Mouse (Mus musculus): ENCODE data around the gene Tnrc18. TPM values are rescaled to one million over a fixed set of nuclear protein-coding genes. Genes with fewer than 3 reads are reported as not detected.
A peak's percentile ranks its signal among the peaks of the same experiment; 100 is the strongest.

The Tnrc18 gene
- polyA plus RNA-seq, 1 experiment from 2014 or later, result 16.3 TPM

GRCm38 (mm10) chr5:142768352-142769267 lies 48.9 kb downstream of the Tnrc18 start:
- no peak overlapping the region for H3K4me2 ChIP-seq (ENCODE audit: low read length)
- H3K9me3 ChIP-seq (replicated peaks; ENCODE audit: low read length), result no peaks in the 10 kb centered on the region
- WGBS, result 51% methylated on average over 10 of the region's 10 CpGs
- H3K27me3 ChIP-seq (ENCODE audit: insufficient read depth, low read length), result no peaks in the 10 kb centered on the region
- no peak overlapping the region for H3K9ac ChIP-seq (ENCODE audit: low read depth, low read length)
- no peak overlapping the region for H3K4me3 ChIP-seq (replicated peaks; ENCODE audit: low read depth, low read length)
- DNase-seq (ENCODE audit: low spot score) (no peak), ATAC-seq (replicated peaks; ENCODE audit: low FRiP score, low read depth) (no peak)
- H3K36me3 ChIP-seq (ENCODE audit: insufficient read depth, low read length), result peaks cover 63% of the 10 kb centered on the region
- no peaks in the 10 kb centered on the region for H3K4me1 ChIP-seq (replicated peaks; ENCODE audit: insufficient read depth, low read length)
- no peak for TF ChIP-seq CTCF (IDR thresholded peaks at IDR 0.05; ENCODE audit: low read depth)
- no peak overlapping the region for H3K27ac ChIP-seq

- Histone ChIP-seq H3K4me3 (replicated peaks; ENCODE audit: low read depth, low read length) (no peak overlapping the region), H3K9ac (ENCODE audit: low read depth, low read length) (no peak overlapping the region), H3K4me1 (replicated peaks; ENCODE audit: insufficient read depth, low read length) (no peaks in the 10 kb centered on the region), H3K36me3 (ENCODE audit: insufficient read depth, low read length) (peaks cover 63% of the 10 kb centered on the region), H3K4me2 (ENCODE audit: low read length) (no peak overlapping the region), H3K27me3 (ENCODE audit: insufficient read depth, low read length) (no peaks in the 10 kb centered on the region), H3K9me3 (replicated peaks; ENCODE audit: low read length) (no peaks in the 10 kb centered on the region), H3K27ac (no peak overlapping the region)
- WGBS, result 19% methylated on average over 7 of the region's 7 CpGs
- DNase-seq (ENCODE audit: low spot score) (peak; percentile 93), ATAC-seq (replicated peaks; ENCODE audit: low FRiP score, low read depth) (no peak; the same call in 1 of the 2 replicates)
- TF ChIP-seq CTCF (IDR thresholded peaks at IDR 0.05; ENCODE audit: low read depth), result peak; percentile 79
Observed at GRCm38 (mm10) chr5:142767937-142768336, 49.5 kb downstream of the Tnrc18 start.

GRCm38 (mm10) chr5:142766708-142767107 lies 50.8 kb downstream of the Tnrc18 start:
- H3K9ac ChIP-seq (ENCODE audit: low read depth, low read length), result no peak overlapping the region
- no peak for DNase-seq (ENCODE audit: low spot score)
- peaks cover 62% of the 10 kb centered on the region for H3K36me3 ChIP-seq (ENCODE audit: insufficient read depth, low read length)
- no peak for ATAC-seq (replicated peaks; ENCODE audit: low FRiP score, low read depth)
- no peak overlapping the region for H3K27ac ChIP-seq
- no peaks in the 10 kb centered on the region for H3K9me3 ChIP-seq (replicated peaks; ENCODE audit: low read length)
- H3K4me3 ChIP-seq (replicated peaks; ENCODE audit: low read depth, low read length), result no peak overlapping the region
- H3K27me3 ChIP-seq (ENCODE audit: insufficient read depth, low read length), result no peaks in the 10 kb centered on the region
- WGBS, result 89% methylated on average over 3 of the region's 3 CpGs
- TF ChIP-seq CTCF (IDR thresholded peaks at IDR 0.05; ENCODE audit: low read depth), result no peak
- no peaks in the 10 kb centered on the region for H3K4me1 ChIP-seq (replicated peaks; ENCODE audit: insufficient read depth, low read length)
- H3K4me2 ChIP-seq (ENCODE audit: low read length), result no peak overlapping the region

- no peak overlapping the region for H3K4me3 ChIP-seq (replicated peaks; ENCODE audit: low read depth, low read length)
- WGBS, result 82% methylated on average over 15 of the region's 15 CpGs
- H3K4me2 ChIP-seq (ENCODE audit: low read length), result no peak overlapping the region
- H3K36me3 ChIP-seq (ENCODE audit: insufficient read depth, low read length), result peaks cover 60% of the 10 kb centered on the region
- H3K9me3 ChIP-seq (replicated peaks; ENCODE audit: low read length), result no peaks in the 10 kb centered on the region
- TF ChIP-seq CTCF (IDR thresholded peaks at IDR 0.05; ENCODE audit: low read depth), result no peak
- ATAC-seq (replicated peaks; ENCODE audit: low FRiP score, low read depth), result no peak
- H3K9ac ChIP-seq (ENCODE audit: low read depth, low read length), result no peak overlapping the region
- H3K27ac ChIP-seq, result no peak overlapping the region
- H3K27me3 ChIP-seq (ENCODE audit: insufficient read depth, low read length), result no peaks in the 10 kb centered on the region
- no peak for DNase-seq (ENCODE audit: low spot score)
- H3K4me1 ChIP-seq (replicated peaks; ENCODE audit: insufficient read depth, low read length), result no peaks in the 10 kb centered on the region
Observed at GRCm38 (mm10) chr5:142764889-142765288, 52.6 kb downstream of the Tnrc18 start.

- Histone ChIP-seq H3K27ac (no peak overlapping the region), H3K36me3 (ENCODE audit: insufficient read depth, low read length) (peaks cover 66% of the 10 kb centered on the region), H3K9me3 (replicated peaks; ENCODE audit: low read length) (no peaks in the 10 kb centered on the region), H3K4me1 (replicated peaks; ENCODE audit: insufficient read depth, low read length) (no peaks in the 10 kb centered on the region), H3K4me3 (replicated peaks; ENCODE audit: low read depth, low read length) (no peak overlapping the region), H3K9ac (ENCODE audit: low read depth, low read length) (no peak overlapping the region), H3K4me2 (ENCODE audit: low read length) (no peak overlapping the region), H3K27me3 (ENCODE audit: insufficient read depth, low read length) (no peaks in the 10 kb centered on the region)
- ATAC-seq (replicated peaks; ENCODE audit: low FRiP score, low read depth) (no peak), DNase-seq (ENCODE audit: low spot score) (no peak)
- WGBS, result 59% methylated on average over 11 of the region's 11 CpGs
- TF ChIP-seq CTCF (IDR thresholded peaks at IDR 0.05; ENCODE audit: low read depth), result no peak
Observed at GRCm38 (mm10) chr5:142764306-142764705, 53.2 kb downstream of the Tnrc18 start.

GRCm38 (mm10) chr5:142762082-142762807 lies 55.2 kb downstream of the Tnrc18 start:
- Histone ChIP-seq H3K27ac (no peak overlapping the region), H3K4me3 (replicated peaks; ENCODE audit: low read depth, low read length) (no peak overlapping the region), H3K4me2 (ENCODE audit: low read length) (no peak overlapping the region), H3K9me3 (replicated peaks; ENCODE audit: low read length) (no peaks in the 10 kb centered on the region), H3K9ac (ENCODE audit: low read depth, low read length) (no peak overlapping the region), H3K36me3 (ENCODE audit: insufficient read depth, low read length) (peaks cover 73% of the 10 kb centered on the region), H3K4me1 (replicated peaks; ENCODE audit: insufficient read depth, low read length) (no peaks in the 10 kb centered on the region), H3K27me3 (ENCODE audit: insufficient read depth, low read length) (no peaks in the 10 kb centered on the region)
- DNase-seq (ENCODE audit: low spot score) (no peak), ATAC-seq (replicated peaks; ENCODE audit: low FRiP score, low read depth) (no peak)
- no peak for TF ChIP-seq CTCF (IDR thresholded peaks at IDR 0.05; ENCODE audit: low read depth)
- WGBS, result 69% methylated on average over 21 of the region's 21 CpGs
